ENCODE assay signal across 8 mouse cellular contexts in the genomic region with DNA sequence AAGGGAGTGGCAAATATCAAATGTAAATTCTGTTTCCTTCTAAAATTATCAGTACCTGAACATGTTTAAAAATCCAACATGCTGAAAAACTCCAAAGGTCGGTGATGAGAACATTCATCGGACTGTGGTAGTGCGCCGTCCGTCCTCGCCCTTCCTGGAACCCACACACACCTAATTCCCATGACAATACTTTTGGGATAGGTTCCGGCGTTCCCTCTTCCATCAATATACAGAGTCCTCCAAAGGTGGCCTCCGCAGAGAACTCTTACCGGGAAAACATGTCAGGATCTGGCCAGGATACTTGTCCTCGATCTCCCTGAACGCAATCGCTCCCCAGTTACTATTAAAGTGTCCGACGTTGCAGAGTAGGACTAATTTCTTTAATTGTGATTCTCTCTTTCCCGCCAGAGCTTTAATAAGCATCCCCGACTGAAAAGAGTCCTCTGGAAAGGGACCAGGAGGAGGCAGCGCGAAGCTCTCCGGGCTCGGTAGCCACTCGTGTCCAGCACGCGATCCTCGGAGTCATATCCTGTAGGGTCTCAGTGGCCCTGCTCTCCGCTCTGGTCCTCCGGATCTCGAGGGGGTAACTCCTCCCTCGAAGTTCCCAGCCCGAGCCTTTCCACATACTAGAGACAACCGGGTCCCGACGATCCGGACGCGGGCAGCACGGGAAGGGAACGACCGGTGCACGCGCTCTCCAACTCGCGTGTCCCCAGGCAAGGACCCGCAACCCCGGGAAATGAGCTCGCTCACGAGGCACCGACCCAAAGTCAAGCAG. TPM values are rescaled to one million over a fixed set of nuclear protein-coding genes. Genes with fewer than 3 reads are reported as not detected.
DNase-seq lines count a peak whose midpoint lies in the region; ATAC-seq and TF ChIP-seq lines count a peak whose summit lies in the region.

No protein-coding gene starts in this region.

- peak overlapping the region; percentile 66 for H3K9ac ChIP-seq in heart, adult 2 months (ENCODE audit: low read depth, low read length)
- H3K9ac ChIP-seq in embryonic facial prominence, embryonic 13.5 days = peak overlapping the region; percentile 76
- H3K9ac ChIP-seq in intestine, postnatal 0 days (ENCODE audit: low read depth, low read length) = peak overlapping the region; percentile 69

- intact Hi-C loops in heart, adult 2 months (cut with DNase I) = loop anchor here (2.0 kb wide), 1 partner anchor 17 kb away; a partner anchor contains a TSS

- peak overlapping the region; percentile 83 for H3K4me3 ChIP-seq in heart, adult 2 months
- H3K4me3 ChIP-seq in C2C12 (ENCODE audit: insufficient read depth, poor library complexity, severe bottlenecking) (peak overlapping the region; percentile 71), myocyte (peak overlapping the region; percentile 82)
- peak overlapping the region; percentile 74 for H3K4me3 ChIP-seq in embryonic facial prominence, embryonic 13.5 days
- H3K4me3 ChIP-seq in intestine, postnatal 0 days (ENCODE audit: low read depth, low read length) = peak overlapping the region; percentile 73

- peak; percentile 53; the same call in 1 of the 2 replicates for ATAC-seq in embryonic facial prominence, embryonic 13.5 days (ENCODE audit: insufficient number of reproducible peaks, insufficient read depth, low FRiP score, low TSS enrichment, low read depth)
- ATAC-seq in intestine, postnatal 0 days = peak; percentile 64

- H3K27me3 ChIP-seq in heart, adult 2 months (ENCODE audit: control insufficient read depth, insufficient read depth, low read length) = no peaks in the 10 kb centered on the region
- H3K27me3 ChIP-seq in C2C12 (ENCODE audit: control insufficient read depth, insufficient read depth, insufficient read length) (peaks cover 3% of the 10 kb centered on the region), myocyte (ENCODE audit: control insufficient read depth, insufficient read depth, insufficient read length) (no peaks in the 10 kb centered on the region)
- H3K27me3 ChIP-seq in embryonic facial prominence, embryonic 13.5 days = no peaks in the 10 kb centered on the region; the same call in 1 of the 2 replicates
- no peaks in the 10 kb centered on the region for H3K27me3 ChIP-seq in intestine, postnatal 0 days (replicated peaks; ENCODE audit: control insufficient read depth, insufficient read depth, low read length)

- DNase-seq in heart, adult 2 months = no peak
- DNase-seq in heart, adult 11 months = no peak
- no peak for DNase-seq in frontal cortex, adult 2 months (ENCODE audit: extremely low spot score in 1 of 2, low spot score in 1 of 2)
- DNase-seq in c-Kit-positive CD71-positive TER-119-positive erythroid progenitor cells, embryonic 14.5 days (ENCODE audit: low spot score) = no peak

- 1% methylated on average over 48 of the region's 48 CpGs for WGBS in heart, adult 2 months
- WGBS in embryonic facial prominence, embryonic 13.5 days = under 1% methylated on average over 48 of the region's 48 CpGs
- 1% methylated on average over 48 of the region's 48 CpGs for WGBS in intestine, postnatal 0 days

- no peaks in the 10 kb centered on the region for H3K9me3 ChIP-seq in embryonic facial prominence, embryonic 13.5 days
- no peaks in the 10 kb centered on the region for H3K9me3 ChIP-seq in intestine, postnatal 0 days (ENCODE audit: control insufficient read depth)

- TF ChIP-seq EP300 in heart, adult 2 months (IDR thresholded peaks at IDR 0.05; ENCODE audit: insufficient read depth, low read depth, low read length) = no peak

- H3K79me3 ChIP-seq in C2C12 (ENCODE audit: low read depth) = peaks cover 20% of the 10 kb centered on the region

- H3ac ChIP-seq in C2C12 (ENCODE audit: control insufficient read depth, insufficient read length, low read depth) (peak overlapping the region; percentile 93), myocyte (ENCODE audit: control insufficient read depth, insufficient read length) (peak overlapping the region; percentile 25)

- H3K79me2 ChIP-seq in heart, adult 2 months (replicated peaks; ENCODE audit: control insufficient read depth, insufficient read depth, low read length) = no peaks in the 10 kb centered on the region
- H3K79me2 ChIP-seq in C2C12 (ENCODE audit: control insufficient read depth, insufficient read depth) = peaks cover 35% of the 10 kb centered on the region
- peaks cover 6% of the 10 kb centered on the region for H3K79me2 ChIP-seq in myocyte (ENCODE audit: control insufficient read depth, insufficient read depth)

- H3K4me1 ChIP-seq in heart, adult 2 months (ENCODE audit: control insufficient read depth, insufficient read depth, low read length) = peaks cover 4% of the 10 kb centered on the region; the same call in 1 of the 2 replicates
- peaks cover 24% of the 10 kb centered on the region for H3K4me1 ChIP-seq in embryonic facial prominence, embryonic 13.5 days
- 0 out of 2 replicates have a peak, but pooled peaks cover 5% of the 10 kb centered on the region for H3K4me1 ChIP-seq in intestine, postnatal 0 days (replicated peaks; ENCODE audit: control insufficient read depth, insufficient read depth, low read length)

- no peak for TF ChIP-seq CTCF in heart, adult 2 months (IDR thresholded peaks at IDR 0.05)
- TF ChIP-seq CTCF in C2C12 (IDR thresholded peaks at IDR 0.05; ENCODE audit: control insufficient read depth, insufficient read depth, insufficient read length) = no peak
- TF ChIP-seq CTCF in intestine, postnatal 0 days (IDR thresholded peaks at IDR 0.05; ENCODE audit: low read depth) = no peak

- peak overlapping the region; percentile 69 for H3K27ac ChIP-seq in heart, adult 2 months
- no peak overlapping the region for H3K27ac ChIP-seq in embryonic facial prominence, embryonic 13.5 days
- peak overlapping the region; percentile 75 for H3K27ac ChIP-seq in intestine, postnatal 0 days (ENCODE audit: low read depth, low read length)

- no peaks in the 10 kb centered on the region; the same call in 1 of the 2 replicates for H3K36me3 ChIP-seq in heart, adult 2 months (ENCODE audit: control insufficient read depth, insufficient read depth, low read length)
- H3K36me3 ChIP-seq in C2C12 (ENCODE audit: control insufficient read depth, insufficient read depth) = no peaks in the 10 kb centered on the region
- no peaks in the 10 kb centered on the region for H3K36me3 ChIP-seq in embryonic facial prominence, embryonic 13.5 days
- no peaks in the 10 kb centered on the region for H3K36me3 ChIP-seq in intestine, postnatal 0 days (ENCODE audit: control insufficient read depth, insufficient read depth)
- H3K36me3 ChIP-seq in myocyte (ENCODE audit: control insufficient read depth, insufficient read depth) = no peaks in the 10 kb centered on the region

- H3K4me2 ChIP-seq in embryonic facial prominence, embryonic 13.5 days = peak overlapping the region; percentile 81
- H3K4me2 ChIP-seq in intestine, postnatal 0 days (replicated peaks; ENCODE audit: low read depth) = peak overlapping the region; percentile 71
- H3K4me2 ChIP-seq in myocyte (ENCODE audit: low read depth) = peak overlapping the region; percentile 76

- TF ChIP-seq POLR2A in heart, adult 2 months (IDR thresholded peaks at IDR 0.05; ENCODE audit: insufficient read depth, low read depth, low read length) = no peak
- TF ChIP-seq POLR2A in myocyte (IDR thresholded peaks at IDR 0.05; ENCODE audit: insufficient read length, low read depth) = no peak

TF ChIP-seq in C2C12, 6 proteins besides CTCF, POLR2A, EP300 and RAD21:
- TF ChIP-seq FOSL1 (IDR thresholded peaks at IDR 0.05; ENCODE audit: insufficient read depth, low read length, poor library complexity, severe bottlenecking) (no peak), MYOD1 (IDR thresholded peaks at IDR 0.05; ENCODE audit: control insufficient read depth, insufficient read length, low read depth) (no peak), MAX (IDR thresholded peaks at IDR 0.05) (no peak), USF1 (IDR thresholded peaks at IDR 0.05; ENCODE audit: low read depth) (no peak), MYOG (IDR thresholded peaks at IDR 0.05; ENCODE audit: control insufficient read depth, extremely low read depth, insufficient read length) (no peak), CEBPB (IDR thresholded peaks at IDR 0.05; ENCODE audit: low read depth) (no peak)

TF ChIP-seq in myocyte, 11 proteins besides CTCF, POLR2A, EP300 and RAD21:
- TF ChIP-seq MYOD1 (IDR thresholded peaks at IDR 0.05; ENCODE audit: control insufficient read depth in 1 of 3, insufficient read length in 2 of 3, low read depth in 2 of 3) (no peak), TCF12 (IDR thresholded peaks at IDR 0.05; ENCODE audit: insufficient read depth, poor library complexity, severe bottlenecking) (no peak), USF1 (IDR thresholded peaks at IDR 0.05; ENCODE audit: low read depth) (no peak), CEBPB (IDR thresholded peaks at IDR 0.05; ENCODE audit: insufficient read depth, poor library complexity, severe bottlenecking) (no peak)

RNA-seq across cellular contexts. Expression of a gene that starts 17.6 kb away (rescaled TPM):
- total RNA-seq in heart, adult 2 months (2021) = 10 to 100 TPM; 19.1 to 21.9 TPM
- 8.4 and 11.1 TPM in 2 replicates for polyA plus RNA-seq in heart, adult 2 months (2012; rRNA removed)
- polyA plus RNA-seq in C2C12 (2012; fragmentation: generic; extraction: Trizol) = 34.4 TPM
- 77.3 and 77.4 TPM in 2 replicates for polyA plus RNA-seq in embryonic facial prominence, embryonic 13.5 days (2015; fragmentation: Nextera tagmentation; extraction: Ambion mirVana)
- polyA plus RNA-seq in intestine, postnatal 0 days (2015; fragmentation: Nextera tagmentation; extraction: Ambion mirVana) = 22.8 and 26.5 TPM in 2 replicates
- polyA plus RNA-seq in myocyte (2012; fragmentation: generic; extraction: Trizol) = 24.1 TPM
- 25.4 and 35.6 TPM in 2 replicates for polyA plus RNA-seq in frontal cortex, adult 2 months (2012; rRNA removed)

RNA-seq across cellular contexts. Expression of a gene that starts 46.2 kb away (rescaled TPM):
- under 1 TPM in 1 of 2 experiments, not detected in 1; 0.37 TPM for total RNA-seq in heart, adult 2 months (2021)
- polyA plus RNA-seq in heart, adult 2 months (2012; rRNA removed) = not detected in 2 replicates
- polyA plus RNA-seq in C2C12 (2012; fragmentation: generic; extraction: Trizol) (0.07 TPM), myocyte (2012; fragmentation: generic; extraction: Trizol) (0.08 TPM)
- polyA plus RNA-seq in embryonic facial prominence, embryonic 13.5 days (2015; fragmentation: Nextera tagmentation; extraction: Ambion mirVana) = 0.89 and 1.2 TPM in 2 replicates
- 0.27 and 0.66 TPM in 2 replicates for polyA plus RNA-seq in intestine, postnatal 0 days (2015; fragmentation: Nextera tagmentation; extraction: Ambion mirVana)
- polyA plus RNA-seq in frontal cortex, adult 2 months (2012; rRNA removed) = 1.5 and 1.8 TPM in 2 replicates
